Mouse (Mus musculus) right cerebral cortex, postnatal 14 days (tissue): ENCODE data around the gene Dirc2.

Experiments used
- DNase-seq: peaks from one replicate; pipeline ENCODE4 v3.0.0; 2022

Gene Dirc2

DNA sequence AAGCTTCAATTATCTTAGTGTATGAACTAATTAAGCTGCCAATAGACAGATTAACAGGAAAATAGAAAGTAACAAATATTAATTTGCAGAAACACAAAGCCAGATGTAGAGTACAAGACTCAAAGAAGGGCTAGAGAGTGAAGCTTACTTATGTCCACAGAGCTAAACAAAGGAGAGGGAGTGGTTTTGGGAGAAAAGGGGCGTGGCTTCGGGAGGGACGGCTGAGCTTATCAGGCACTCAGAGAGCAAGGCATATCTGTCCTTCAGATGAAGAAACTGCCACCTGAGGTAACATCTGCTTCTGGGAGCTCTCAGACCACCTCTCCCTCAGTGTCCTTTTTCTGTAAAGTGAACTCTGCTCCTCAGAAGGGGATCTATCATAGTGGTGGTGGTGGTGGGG, 90.7 kb downstream of the Dirc2 start:
- DNase-seq: no peak

DNA sequence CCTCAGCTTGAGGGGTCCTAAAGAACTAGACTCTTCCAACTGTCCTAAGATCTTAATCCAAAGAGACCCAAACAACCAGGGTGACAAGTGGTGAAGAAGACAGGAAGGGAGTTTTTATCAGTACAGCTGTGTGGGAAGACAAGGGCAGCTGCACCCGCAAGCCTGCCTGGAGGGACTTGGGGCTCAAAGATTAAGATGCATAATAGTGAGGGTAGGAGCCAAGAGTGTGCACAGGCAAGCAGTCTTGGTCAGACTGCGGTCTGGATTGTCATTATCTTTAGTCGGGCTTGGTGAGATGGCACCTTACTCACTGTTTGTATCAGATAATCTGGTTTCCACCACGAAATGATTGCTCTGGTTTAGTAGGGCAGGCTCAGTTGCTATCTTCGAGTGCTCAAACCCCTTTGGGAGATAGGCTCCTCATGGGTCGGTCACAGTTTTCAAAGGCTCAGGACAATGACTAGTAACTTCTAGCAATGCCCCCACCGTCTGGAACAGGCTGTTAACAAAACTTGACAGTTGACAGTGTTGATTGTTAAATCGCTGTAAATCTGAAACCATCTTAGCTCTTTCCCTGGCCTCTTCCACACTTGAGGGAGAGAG, 91.5 kb downstream of the Dirc2 start:
- DNase-seq: no peak

DNA sequence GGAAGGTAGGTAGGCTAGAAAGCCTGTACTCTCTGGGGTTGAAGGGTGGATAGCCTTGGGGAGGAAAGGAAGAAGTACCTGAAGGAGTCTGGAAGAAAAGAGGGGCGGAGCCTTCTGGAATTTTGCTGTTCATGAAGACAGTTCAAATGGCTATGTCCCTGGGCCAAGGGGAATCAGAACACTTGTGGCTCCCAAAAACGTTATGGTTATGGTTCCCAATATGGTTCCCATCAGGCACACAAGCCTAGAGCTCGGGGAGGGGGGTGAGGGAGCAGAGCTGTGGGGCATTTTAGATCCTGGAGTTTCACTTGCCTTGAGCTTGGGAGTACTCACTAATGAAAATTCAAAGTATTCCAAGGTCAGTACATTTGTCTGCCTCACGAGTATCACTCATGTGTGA, 104.3 kb downstream of the Dirc2 start:
- no peak for DNase-seq

DNA sequence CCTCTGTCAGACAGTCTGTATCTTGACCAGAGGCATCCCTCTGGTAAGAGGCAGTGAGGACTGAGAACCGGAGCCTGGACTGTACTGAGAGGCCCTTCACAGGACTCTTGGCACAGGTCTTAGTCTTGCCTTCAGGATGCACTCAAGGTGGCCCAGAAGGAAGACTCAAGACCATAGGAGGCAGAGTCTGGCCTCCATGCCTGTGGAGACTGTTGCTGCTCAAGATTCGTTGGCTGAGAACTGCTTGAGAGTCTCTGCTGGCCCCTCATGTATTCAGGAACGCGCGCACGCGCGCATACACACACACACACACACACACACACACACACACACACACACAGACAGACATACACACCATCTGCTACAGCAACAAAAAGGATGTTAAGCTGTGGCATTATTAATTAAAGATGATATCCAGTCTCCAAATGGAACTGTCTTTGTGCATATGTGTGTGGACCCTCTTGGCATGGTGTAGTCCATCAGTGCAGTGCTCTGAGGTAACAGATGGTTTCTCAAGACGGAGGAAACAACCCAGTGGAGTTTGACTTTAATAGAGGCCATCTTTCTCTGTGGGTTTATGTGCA, 105.2 kb downstream of the Dirc2 start:
- DNase-seq: no peak

DNA sequence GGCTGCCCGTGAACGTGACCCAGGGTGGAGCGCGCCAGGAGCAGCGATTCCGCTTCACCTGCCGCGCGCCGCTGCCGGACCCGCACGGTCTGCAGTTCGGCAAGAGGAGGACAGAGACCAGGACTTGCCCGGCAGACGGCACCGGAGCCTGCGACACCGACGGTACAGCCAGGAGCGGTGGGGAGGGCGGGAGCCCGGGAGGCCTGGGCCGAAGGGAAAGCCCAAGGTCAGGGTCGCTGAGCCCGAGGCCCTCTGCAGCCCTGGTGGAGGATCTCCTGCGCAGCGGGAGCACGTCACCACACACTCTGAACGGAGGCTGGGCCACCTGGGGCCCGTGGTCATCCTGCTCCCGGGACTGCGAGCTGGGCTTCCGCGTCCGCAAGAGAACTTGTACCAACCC, 108.9 kb downstream of the Dirc2 start:
- DNase-seq: no peak

DNA sequence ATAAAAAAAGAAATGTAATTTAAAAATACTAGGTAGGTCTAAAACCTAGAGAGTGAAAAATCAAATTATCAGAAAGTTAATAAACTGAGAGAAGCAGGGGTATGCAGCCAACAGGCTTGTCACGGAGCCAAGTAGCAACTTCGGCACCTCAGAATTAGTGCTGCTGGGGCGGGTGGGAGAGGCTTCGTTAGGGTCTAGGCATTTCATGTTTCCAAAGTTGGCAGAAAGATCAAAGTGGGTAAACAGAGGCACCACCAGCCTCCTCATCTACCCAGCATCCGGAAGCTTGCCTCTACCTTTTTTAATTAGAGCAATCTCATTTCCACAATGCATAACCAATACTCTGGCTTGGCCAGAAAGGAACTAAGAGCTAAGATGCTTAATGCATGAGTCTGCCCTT, 115.2 kb downstream of the Dirc2 start:
- DNase-seq: no peak

DNA sequence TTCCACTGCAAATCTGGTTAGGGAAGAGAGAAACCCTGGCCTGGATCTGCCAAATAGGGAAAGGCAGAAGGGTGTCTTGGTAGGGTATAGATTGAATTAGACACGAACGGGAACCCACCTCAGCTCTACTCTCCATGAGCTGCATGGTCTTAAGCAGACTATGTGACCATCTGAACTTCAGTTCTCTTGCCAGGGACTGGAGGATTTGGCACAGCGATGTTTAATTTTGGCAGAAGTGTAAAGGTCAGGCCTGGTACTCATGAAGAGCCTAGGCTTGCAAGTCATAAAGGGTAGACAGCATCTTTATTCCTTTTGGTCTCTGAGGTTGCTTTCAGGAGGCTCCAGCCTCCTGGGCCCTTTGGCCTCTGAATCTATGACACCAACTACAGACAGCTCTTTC, 116.5 kb downstream of the Dirc2 start:
- no peak for DNase-seq

DNA sequence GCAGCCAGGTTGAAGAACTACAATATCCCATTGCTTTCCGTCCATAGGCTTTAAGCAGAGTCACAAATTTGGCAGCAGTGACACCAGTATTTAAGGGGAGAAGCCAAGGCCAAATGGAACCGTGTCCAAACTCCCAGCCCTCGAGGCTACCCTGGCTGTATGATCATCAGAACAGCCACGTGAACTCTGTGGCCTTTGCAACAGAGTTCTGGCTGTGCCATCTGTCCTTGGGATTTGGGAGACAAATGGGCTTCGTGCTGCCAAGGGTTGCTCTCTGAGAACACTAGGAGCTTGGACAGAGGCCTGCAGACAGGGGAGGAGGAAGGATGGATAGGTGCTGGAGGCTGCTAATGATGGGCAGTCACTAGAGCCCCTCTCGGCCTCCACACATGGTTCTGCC, 117.0 kb downstream of the Dirc2 start:
- DNase-seq: no peak

DNA sequence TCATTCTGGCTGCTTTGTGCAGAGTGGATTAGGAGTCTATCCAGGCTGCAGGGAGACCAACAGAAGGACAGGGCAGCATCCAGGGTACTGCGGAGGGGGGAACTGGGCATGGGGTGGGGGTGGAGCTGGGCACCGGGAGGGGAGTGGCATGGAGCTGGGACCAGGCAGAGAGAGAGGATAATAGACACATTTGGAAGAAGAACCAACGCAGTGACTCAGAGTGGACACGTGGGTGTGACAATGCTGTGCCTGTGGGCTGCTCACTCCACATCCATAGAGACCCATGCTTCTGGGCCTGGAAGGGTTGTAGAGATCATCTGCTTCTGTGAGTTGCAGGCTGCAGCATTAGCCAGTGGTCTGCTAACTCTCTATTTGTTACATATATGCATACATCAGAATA, 120.3 kb downstream of the Dirc2 start:
- no peak for DNase-seq
